Mouse (Mus musculus) lung, postnatal 36 days (tissue): ENCODE data around the gene Tcerg1l.

Experiments
- DNase-seq: peaks from one replicate; pipeline ENCODE4 v3.0.0; 2022; ENCODE audit warnings: mixed read lengths

Tcerg1l gene

DNA sequence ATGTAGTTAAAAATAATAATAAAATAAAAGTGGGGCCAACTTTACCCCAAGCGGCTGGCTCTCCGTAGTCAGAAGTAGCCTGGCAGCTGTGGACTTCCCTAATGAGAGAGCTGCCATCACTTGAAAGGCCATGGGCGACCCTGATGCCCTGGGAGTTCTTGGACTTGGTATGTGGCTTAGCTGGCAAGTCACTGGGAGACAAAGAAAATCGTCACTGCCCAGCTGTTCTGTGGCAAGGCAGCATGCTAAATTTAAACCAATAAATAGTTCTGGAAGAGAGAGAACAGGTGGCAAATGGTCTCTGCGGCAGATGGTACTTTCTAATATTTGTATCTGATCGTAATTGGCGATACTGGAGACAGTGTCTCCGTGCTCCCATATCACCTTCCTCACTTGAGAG, 40.1 kb downstream of the Tcerg1l start:
- no peak for DNase-seq

DNA sequence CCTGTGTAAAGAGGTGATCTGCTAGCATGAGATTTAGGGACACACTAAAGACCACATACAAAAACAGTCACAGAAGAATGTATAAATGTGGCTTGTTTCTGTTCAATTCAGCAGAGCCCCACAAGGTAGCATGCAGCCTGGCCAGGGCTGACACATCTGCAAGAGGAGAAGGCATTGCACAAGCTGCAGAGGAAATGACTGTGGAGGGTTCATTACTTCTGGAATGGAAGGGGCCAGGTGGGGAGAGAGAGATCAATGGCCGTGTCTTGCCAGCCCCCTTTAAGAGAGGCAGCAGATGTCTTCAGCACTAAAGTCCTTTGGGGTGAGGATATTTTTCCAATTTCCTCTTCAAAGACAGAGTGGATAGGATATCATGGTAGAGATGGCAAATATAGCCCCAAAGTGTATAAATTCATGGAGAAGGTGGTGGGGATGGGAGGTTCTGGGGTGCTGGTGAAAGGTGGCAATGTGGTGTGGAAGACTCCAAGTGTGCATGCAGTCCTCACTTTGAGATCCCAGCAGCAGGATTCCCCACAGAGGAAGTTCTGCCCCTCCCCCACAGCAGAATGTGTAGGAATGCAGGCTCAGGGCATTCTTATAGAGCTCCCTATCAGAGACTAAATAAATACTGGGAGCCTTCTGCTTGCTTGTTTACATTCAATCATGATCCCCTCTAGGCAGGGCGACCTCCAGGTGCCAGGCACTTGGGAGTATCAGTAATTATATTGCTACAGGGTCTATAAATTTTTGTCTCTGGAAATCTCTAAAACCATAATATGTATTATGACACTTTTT, 40.7 kb downstream of the Tcerg1l start:
- DNase-seq: no peak

DNA sequence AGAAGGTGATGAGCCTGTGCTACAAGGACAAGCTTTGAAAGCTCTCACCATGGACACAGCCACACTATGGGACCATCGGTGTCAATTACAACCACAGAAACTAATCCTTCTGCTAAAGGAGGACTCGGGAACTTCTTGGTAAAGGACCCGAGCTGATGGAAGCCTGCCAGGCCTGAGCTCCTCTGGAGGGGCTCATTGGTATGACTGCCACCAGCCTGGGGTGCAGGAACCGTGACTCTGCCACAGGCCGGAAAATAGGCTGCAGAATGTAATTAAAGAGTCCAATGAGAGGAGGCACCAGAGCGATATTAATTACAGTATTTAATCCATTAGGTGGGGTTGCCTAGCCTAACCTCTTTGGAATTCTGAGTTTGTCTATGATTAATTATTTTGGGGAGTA, 52.1 kb downstream of the Tcerg1l start:
- no peak for DNase-seq

DNA sequence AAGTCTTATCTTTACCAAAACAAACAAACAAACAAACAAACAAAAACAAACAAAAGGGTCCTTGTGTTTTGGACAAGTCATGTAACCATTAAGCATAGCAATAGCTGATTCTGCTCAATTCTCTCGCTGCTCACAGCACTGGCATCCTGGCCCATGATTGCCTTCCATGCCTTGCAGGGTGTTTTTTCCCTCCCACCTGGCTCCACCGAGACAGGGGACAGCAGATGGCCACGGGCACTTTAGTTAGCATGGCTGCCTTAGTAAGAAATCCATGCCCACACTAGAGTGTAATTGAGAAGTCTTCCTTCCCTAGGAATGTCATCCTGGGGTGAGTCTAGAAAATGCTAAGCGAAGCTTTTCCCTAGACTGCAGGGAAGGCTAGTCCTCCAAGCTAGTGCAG, 59.1 kb downstream of the Tcerg1l start:
- DNase-seq: no peak

DNA sequence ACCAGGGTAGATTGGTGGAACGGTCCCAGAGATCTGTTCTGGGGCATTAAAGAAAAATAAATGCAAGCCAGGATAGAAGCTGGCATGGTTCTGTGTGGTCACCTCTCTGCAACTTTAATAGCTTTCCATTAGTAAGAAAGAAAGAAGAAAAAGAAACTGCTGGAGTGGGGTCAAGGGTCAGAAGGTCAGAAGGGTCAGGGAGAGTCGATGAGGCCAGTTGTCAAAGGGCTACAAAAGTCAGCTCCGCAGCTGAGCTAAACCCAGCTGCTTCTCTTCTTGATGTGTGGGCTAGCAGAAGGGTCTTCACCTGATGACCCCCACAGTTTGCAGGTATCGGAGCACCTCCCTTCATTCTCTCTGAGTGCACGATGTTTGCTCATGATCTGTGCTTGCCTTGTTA, 59.6 kb downstream of the Tcerg1l start:
- DNase-seq: no peak

- no peak for DNase-seq
Measured at GRCm38 (mm10) chr7:138332504-138333168, 64.9 kb downstream of the Tcerg1l start.

- DNase-seq: no peak
Measured at GRCm38 (mm10) chr7:138331266-138331665, 66.3 kb downstream of the Tcerg1l start.

GRCm38 (mm10) chr7:138328637-138329036, 68.9 kb downstream of the Tcerg1l start:
- DNase-seq: no peak

- DNase-seq: no peak
Measured at GRCm38 (mm10) chr7:138326760-138327159, 70.8 kb downstream of the Tcerg1l start.

GRCm38 (mm10) chr7:138313733-138314132, 83.8 kb downstream of the Tcerg1l start:
- no peak for DNase-seq

DNA sequence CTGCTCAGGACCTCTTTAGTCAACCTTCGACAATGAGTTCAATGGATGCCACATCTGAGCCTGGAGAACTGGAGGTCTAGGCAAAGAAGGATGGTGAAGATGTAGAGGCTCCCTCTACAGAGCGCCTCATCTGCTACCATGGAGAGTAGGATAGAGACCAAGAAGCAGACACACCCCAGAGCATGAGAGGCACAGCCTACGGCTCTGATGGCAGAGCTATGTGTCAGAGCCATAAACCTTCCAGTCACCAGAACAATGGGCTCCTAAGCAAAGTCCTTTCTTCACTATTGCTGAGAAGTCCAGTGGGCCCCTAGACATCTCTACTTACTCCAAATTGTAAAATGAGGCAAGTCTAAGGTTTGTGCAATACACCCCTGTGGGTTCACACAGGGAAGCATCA, 91.4 kb downstream of the Tcerg1l start:
- no peak for DNase-seq

- DNase-seq: peak; percentile 31
Measured at GRCm38 (mm10) chr7:138284790-138285189, 112.7 kb downstream of the Tcerg1l start.

DNA sequence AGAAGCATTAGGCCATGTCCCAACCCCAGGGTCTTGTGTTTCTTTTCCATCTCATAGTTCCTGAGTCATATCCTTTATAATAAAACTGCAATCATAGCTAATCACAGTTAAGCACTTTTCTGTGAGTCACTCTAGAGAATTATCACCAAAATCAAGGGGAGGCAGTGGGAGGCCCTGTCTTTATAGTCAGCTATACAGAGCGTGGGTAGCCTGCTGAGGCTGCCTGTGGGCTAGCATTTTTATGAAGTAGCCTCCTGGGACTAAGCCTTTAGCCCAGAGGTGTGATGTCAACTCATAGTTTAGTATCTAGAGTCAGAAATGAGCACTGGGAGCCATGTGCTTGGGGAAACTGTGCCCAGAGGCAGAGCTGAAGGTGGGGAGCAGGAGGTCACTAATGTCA, 122.3 kb downstream of the Tcerg1l start:
- DNase-seq: no peak

- no peak for DNase-seq
Measured at GRCm38 (mm10) chr7:138271328-138271727, 126.2 kb downstream of the Tcerg1l start.

- no peak for DNase-seq
Measured at GRCm38 (mm10) chr7:138269386-138269785, 128.1 kb downstream of the Tcerg1l start.

DNA sequence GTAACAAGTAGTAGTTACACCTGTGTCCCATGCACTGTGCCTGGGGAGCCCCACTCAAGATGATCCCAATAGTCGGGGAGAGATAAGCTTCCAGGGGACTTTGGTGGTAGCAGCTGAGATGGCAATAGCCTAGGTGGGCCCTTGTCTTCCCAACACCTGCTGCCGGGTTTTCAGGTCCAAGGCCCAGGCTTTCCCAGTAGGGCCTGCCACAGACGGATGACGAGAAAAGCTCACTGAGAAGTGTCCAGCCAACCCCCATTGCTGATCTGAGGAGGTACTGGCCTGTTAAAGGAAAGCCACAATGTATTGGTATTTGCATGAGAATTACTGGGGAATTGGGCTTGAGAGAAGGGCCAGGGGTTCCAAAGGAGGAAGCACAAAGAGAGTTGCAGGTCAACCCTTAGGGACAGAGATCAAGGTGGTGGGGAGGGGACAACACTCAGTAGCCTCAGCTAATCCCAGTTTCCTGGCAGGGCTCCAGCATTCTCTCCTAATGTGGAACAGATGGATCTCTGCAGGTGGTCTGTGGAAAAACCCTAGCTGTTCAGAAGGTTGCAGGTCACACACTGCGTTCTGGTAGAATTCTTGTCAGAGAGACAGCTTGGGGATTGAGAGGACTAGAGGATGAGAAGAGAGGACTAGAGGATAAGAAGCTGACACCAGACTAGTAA, 129.4 kb downstream of the Tcerg1l start:
- no peak for DNase-seq

DNA sequence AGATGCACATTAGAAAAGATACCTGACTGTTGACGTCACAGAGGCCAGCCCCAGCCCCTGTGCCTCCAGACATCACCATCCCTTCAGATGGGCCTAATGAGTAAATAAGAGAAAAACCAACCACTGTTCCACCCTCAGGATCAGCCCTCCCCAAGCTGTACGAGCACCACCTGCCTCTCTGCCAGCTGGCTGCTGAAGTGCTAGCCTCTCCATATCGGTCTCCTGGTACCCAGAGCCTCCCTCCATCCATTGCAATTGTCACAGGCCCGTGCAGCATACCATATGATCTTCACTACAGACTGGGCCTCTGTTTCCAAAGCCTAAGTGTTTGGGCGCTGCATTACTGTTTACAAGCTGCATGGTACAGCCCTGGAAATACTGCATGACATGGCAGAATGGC, 148.9 kb downstream of the Tcerg1l start:
- DNase-seq: no peak

- DNase-seq: no peak
Measured at GRCm38 (mm10) chr7:138248176-138248575, 149.4 kb downstream of the Tcerg1l start.

- no peak for DNase-seq
Measured at GRCm38 (mm10) chr7:138246684-138247083, 150.8 kb downstream of the Tcerg1l start.

- DNase-seq: no peak
Measured at GRCm38 (mm10) chr7:138242229-138242628, 155.3 kb downstream of the Tcerg1l start.

- no peak for DNase-seq
Measured at GRCm38 (mm10) chr7:138237708-138238225, 159.8 kb downstream of the Tcerg1l start.

DNA sequence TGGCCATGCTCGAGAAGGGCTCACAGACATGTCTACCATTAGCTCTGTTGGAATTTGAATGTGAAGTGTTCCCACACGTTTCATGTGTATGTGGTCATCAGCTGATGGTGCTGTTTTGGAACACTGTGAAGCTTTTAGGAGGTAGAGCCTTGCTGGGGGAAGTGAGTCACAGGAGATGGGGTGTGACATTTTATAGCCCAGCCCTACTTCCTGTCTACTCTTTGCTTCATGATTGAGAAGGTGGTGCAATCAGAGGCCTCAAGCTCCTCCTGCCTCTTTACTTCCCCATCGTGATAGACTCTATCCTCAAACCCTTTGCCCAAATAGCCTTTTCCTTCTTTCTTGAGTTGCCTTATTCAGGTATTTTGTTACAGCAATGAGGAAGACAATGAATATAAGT, 173.3 kb downstream of the Tcerg1l start:
- no peak for DNase-seq

DNA sequence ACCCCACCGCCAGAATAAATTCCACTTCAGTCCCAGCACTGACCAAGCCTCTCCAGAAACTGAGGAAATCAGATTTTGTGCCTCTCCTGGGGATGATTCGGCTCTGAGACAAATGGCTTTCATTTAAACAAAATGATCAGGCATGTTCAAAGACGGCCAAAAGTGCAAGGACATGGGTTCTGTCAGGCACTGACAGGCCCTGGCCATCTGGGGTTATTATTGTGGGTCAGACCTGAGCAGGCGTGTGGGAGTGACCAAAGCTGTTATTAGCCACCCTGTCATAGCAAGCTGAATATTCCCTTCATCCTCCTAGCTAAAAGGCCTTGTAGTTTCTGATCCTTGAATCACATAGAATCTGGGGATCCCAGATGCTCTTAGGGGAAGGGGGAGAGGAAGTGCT, 174.6 kb downstream of the Tcerg1l start:
- DNase-seq: no peak
